Mouse (Mus musculus) embryonic facial prominence, embryonic 12.5 days (tissue): Measurements from ENCODE around the gene Rpl9. TPM values are rescaled to one million over a fixed set of nuclear protein-coding genes. Genes with fewer than 3 reads are reported as not detected.

Experiments used
- ATAC-seq: fragments of 200-750 bp; cut with Nextera tagmentation; 2 replicates; pipeline ENCODE4 v1.8.0; 2017; ENCODE audit not compliant: insufficient number of reproducible peaks, insufficient read depth, low FRiP score, low TSS enrichment
- H3K27ac ChIP-seq: fragments of 300-500 bp; sonication (generic); 2 replicates; pipeline ENCODE4 v1.5.1; 2016; ENCODE audit warnings: mild to moderate bottlenecking
- H3K27me3 ChIP-seq: fragments of 300-500 bp; sonication (generic); 2 replicates; pipeline ENCODE4 v1.6.1; 2016; ENCODE audit warnings: mild to moderate bottlenecking, moderate library complexity
- H3K36me3 ChIP-seq: fragments of 300-500 bp; sonication (generic); 2 replicates; pipeline ENCODE4 v1.6.1; 2016; ENCODE audit warnings: mild to moderate bottlenecking
- H3K4me1 ChIP-seq: fragments of 300-500 bp; sonication (generic); 2 replicates; pipeline ENCODE4 v1.6.1; 2016
- H3K4me2 ChIP-seq: fragments of 300-500 bp; sonication (generic); replicated peaks from 2 replicates; pipeline ENCODE4 v1.6.1; 2016; ENCODE audit warnings: mild to moderate bottlenecking, moderate library complexity
- H3K4me3 ChIP-seq: fragments of 300-500 bp; sonication (generic); 2 replicates; pipeline ENCODE4 v1.5.1; 2016; ENCODE audit warnings: mild to moderate bottlenecking
- H3K9ac ChIP-seq: fragments of 300-500 bp; sonication (generic); 2 replicates; pipeline ENCODE4 v1.6.1; 2016; ENCODE audit warnings: mild to moderate bottlenecking, moderate library complexity
- H3K9me3 ChIP-seq: fragments of 300-500 bp; sonication (generic); 2 replicates; pipeline ENCODE4 v1.6.1; 2016; ENCODE audit warnings: mild to moderate bottlenecking, moderate library complexity
- WGBS: fragments of 180-500 bp; shearing (Covaris S2); methylation state at CpG from one replicate; pipeline ENCODE4 v1.1.7; 2016; 5-methylcytosine and 5-hydroxymethylcytosine counted together
- polyA plus RNA-seq: library from polyadenylated mRNA; unstranded; fragments of >200 nt; fragmentation: Nextera tagmentation; extraction: Ambion mirVana; gene quantifications from 2 replicates; pipeline ENCODE4 v1.2.1, GENCODE M21; 2016

The Rpl9 gene
- polyA plus RNA-seq = 958 and 993 TPM in 2 replicates

DNA sequence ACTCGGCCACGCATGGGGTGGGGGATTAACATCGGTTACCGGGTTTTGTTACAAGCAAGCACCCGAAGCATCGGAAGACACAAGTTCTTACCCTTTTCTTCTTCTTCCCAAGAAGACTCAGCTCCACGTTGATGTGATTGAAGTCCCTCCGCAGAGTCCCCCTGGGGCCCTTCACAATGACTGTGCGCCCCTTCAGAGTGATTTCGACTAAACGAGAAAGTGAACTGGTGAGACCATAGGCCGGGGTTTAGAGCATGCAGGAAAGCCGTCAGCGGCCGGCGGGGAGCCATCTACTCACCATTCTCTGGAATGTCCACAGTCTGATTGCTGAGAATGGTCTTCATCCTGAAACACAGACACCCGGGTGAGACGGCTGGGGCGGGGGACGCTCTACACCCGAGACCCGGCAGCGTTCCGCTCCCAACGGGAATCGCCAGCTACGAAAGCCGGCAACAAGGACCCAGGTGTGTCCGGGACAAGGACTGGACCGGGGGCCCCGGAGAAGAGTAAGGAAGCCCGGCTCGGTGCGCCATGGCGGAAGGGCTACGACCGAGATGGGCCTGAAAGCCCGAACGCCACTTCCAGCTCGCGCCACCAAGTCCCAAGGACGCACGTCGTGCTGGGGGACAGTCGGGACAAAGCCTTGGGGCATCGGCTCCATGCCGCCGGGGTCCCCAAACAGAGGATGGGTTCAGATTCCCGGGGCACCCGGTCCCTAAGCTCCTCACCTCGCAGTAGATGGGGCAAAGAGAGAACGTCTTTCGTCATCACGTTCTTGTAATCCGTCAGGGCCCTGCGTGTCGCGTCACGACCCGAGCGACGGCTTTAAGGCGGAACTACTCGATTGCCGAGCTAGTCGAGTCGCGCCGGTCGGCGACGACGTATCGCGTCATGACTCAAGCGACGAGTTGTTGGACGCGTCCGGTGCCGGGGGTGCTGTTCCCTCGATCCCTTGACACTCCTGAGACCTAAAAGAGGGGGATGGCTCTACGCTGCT lies at the start of gene Rpl9, which contains the start of gene Lias:
Rpl9 (minus strand) TSS at position 797 of the 997 bp plus-strand sequence.
Lias (plus strand) TSS at position 850 of the 997 bp plus-strand sequence.
- H3K27ac ChIP-seq = peak within 1 kb of the TSS; percentile 92
- H3K4me1 ChIP-seq = peaks cover 10% of the 10 kb centered on the region
- no peaks in the 10 kb centered on the region for H3K27me3 ChIP-seq
- WGBS = under 1% methylated on average over 83 of the region's 83 CpGs
- H3K9me3 ChIP-seq = no peaks in the 10 kb centered on the region
- peak; percentile 91 for ATAC-seq
- H3K36me3 ChIP-seq = peaks cover 45% of the 10 kb centered on the region
- H3K4me3 ChIP-seq = peak within 1 kb of the TSS; percentile 99
- peak within 1 kb of the TSS; percentile 99 for H3K9ac ChIP-seq
- peak within 1 kb of the TSS; percentile 88 for H3K4me2 ChIP-seq

GRCm38 (mm10) chr5:65438041-65438440 lies 46.8 kb upstream of the Rpl9 start:
- Histone ChIP-seq H3K27me3 (no peaks in the 10 kb centered on the region), H3K9ac (no peak overlapping the region), H3K4me1 (peaks cover 17% of the 10 kb centered on the region), H3K4me2 (no peak overlapping the region), H3K4me3 (no peak overlapping the region), H3K36me3 (no peaks in the 10 kb centered on the region), H3K9me3 (no peaks in the 10 kb centered on the region), H3K27ac (no peak overlapping the region)
- no peak for ATAC-seq

GRCm38 (mm10) chr5:65435806-65436561 lies 44.7 kb upstream of the Rpl9 start, which contains the start of gene Ugdh:
Ugdh (minus strand) TSS chr5:65435949.
- H3K27ac ChIP-seq = peak within 1 kb of the TSS; percentile 87
- peak within 1 kb of the TSS; percentile 79 for H3K4me3 ChIP-seq

GRCm38 (mm10) chr5:65435363-65435805 lies 44.1 kb upstream of the Rpl9 start:
- Histone ChIP-seq H3K27me3 (no peaks in the 10 kb centered on the region), H3K27ac (peak overlapping the region; percentile 87), H3K9me3 (no peaks in the 10 kb centered on the region), H3K4me1 (peaks cover 20% of the 10 kb centered on the region), H3K36me3 (peaks cover 2% of the 10 kb centered on the region; the same call in 1 of the 2 replicates), H3K4me3 (peak overlapping the region; percentile 79), H3K4me2 (peak overlapping the region; percentile 73), H3K9ac (peak overlapping the region; percentile 81)
- ATAC-seq = peak; percentile 82
- WGBS = under 1% methylated on average over 47 of the region's 47 CpGs

More at GRCm38 (mm10) chr5:65435806-65436561, 44.7 kb upstream of the Rpl9 start, which contains the start of gene Ugdh:
- Histone ChIP-seq H3K9me3 (no peaks in the 10 kb centered on the region), H3K4me1 (peaks cover 20% of the 10 kb centered on the region), H3K4me2 (peak within 1 kb of the TSS; percentile 73), H3K36me3 (no peaks in the 10 kb centered on the region), H3K27me3 (no peaks in the 10 kb centered on the region), H3K9ac (peak within 1 kb of the TSS; percentile 81)
- WGBS = under 1% methylated on average over 51 of the region's 51 CpGs
- peak; percentile 95 for ATAC-seq

GRCm38 (mm10) chr5:65434471-65435362 lies 43.5 kb upstream of the Rpl9 start:
- no peaks in the 10 kb centered on the region for H3K9me3 ChIP-seq
- 2% methylated on average over 15 of the region's 15 CpGs for WGBS

GRCm38 (mm10) chr5:65429441-65429840 lies 38.2 kb upstream of the Rpl9 start:
- WGBS = 88% methylated on average over 5 of the region's 5 CpGs
- H3K27me3 ChIP-seq = no peaks in the 10 kb centered on the region
- peaks cover 23% of the 10 kb centered on the region for H3K36me3 ChIP-seq

More at GRCm38 (mm10) chr5:65434471-65435362, 43.5 kb upstream of the Rpl9 start:
- H3K36me3 ChIP-seq = peaks cover 3% of the 10 kb centered on the region; the same call in 1 of the 2 replicates
- peak overlapping the region; percentile 79 for H3K4me3 ChIP-seq
- no peak for ATAC-seq
- H3K9ac ChIP-seq = peak overlapping the region; percentile 81
- H3K4me1 ChIP-seq = peaks cover 20% of the 10 kb centered on the region
- H3K27ac ChIP-seq = peak overlapping the region; percentile 87
- peak overlapping the region; percentile 73 for H3K4me2 ChIP-seq
- H3K27me3 ChIP-seq = no peaks in the 10 kb centered on the region

DNA sequence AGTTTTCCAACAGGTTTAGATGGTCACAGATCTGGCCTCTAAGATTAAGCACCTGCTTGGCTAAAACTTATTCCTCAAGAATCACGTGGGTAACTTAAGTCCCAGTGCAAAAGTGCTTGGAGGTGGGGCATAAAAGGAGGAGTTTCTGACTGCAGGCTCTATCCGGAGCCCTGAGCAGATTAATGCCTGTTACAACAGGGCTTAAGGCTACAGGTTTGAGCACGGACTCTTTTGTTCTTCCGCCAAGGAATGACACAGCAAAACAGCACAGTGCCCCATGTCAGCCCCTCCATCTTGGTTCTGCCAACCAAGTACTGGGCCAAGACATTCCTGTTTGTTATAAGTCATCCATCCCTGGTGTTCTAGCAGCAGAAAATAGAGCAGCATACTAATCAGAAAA lies 37.1 kb upstream of the Rpl9 start:
- WGBS = 42% methylated on average over 4 of the region's 4 CpGs
- Histone ChIP-seq H3K4me1 (peaks cover 6% of the 10 kb centered on the region; the same call in 1 of the 2 replicates), H3K4me3 (no peak overlapping the region), H3K27me3 (no peaks in the 10 kb centered on the region), H3K9me3 (no peaks in the 10 kb centered on the region), H3K36me3 (peaks cover 29% of the 10 kb centered on the region), H3K4me2 (no peak overlapping the region), H3K9ac (no peak overlapping the region), H3K27ac (no peak overlapping the region)
- ATAC-seq = no peak

More at GRCm38 (mm10) chr5:65429441-65429840, 38.2 kb upstream of the Rpl9 start:
- H3K9ac ChIP-seq = no peak overlapping the region
- H3K27ac ChIP-seq = no peak overlapping the region
- H3K4me1 ChIP-seq = peaks cover 13% of the 10 kb centered on the region; the same call in 1 of the 2 replicates
- no peak overlapping the region for H3K4me3 ChIP-seq
- no peak for ATAC-seq
- H3K9me3 ChIP-seq = no peaks in the 10 kb centered on the region
- H3K4me2 ChIP-seq = no peak overlapping the region

DNA sequence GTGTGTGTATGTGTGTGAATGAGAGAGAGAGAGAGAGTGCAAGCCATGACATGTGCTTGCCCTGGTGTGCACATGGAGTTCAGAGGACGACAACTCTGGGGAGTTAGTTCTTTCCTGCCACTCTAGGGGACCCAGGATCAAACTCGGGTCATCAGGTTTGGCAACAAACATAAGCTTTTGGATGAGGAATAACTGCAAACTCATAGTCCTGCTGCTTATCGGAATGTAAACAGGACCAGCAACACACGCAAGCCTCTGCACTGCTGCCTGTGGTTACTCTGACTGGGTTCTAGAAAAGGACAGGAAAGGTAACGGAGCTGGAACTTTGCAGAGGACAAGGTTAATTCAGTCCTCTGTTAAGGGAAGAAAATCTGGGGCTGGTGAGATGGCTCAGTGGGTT lies 34.0 kb upstream of the Rpl9 start:
- no peak for ATAC-seq
- H3K27ac ChIP-seq = no peak overlapping the region
- no peak overlapping the region for H3K4me3 ChIP-seq
- 86% methylated on average over 5 of the region's 5 CpGs for WGBS
- no peak overlapping the region for H3K9ac ChIP-seq
- peaks cover 55% of the 10 kb centered on the region for H3K36me3 ChIP-seq
- H3K27me3 ChIP-seq = no peaks in the 10 kb centered on the region
- no peaks in the 10 kb centered on the region for H3K9me3 ChIP-seq
- H3K4me2 ChIP-seq = no peak overlapping the region
- no peaks in the 10 kb centered on the region for H3K4me1 ChIP-seq

- Histone ChIP-seq H3K27ac (no peak overlapping the region), H3K9ac (no peak overlapping the region), H3K4me1 (no peaks in the 10 kb centered on the region), H3K36me3 (peaks cover 57% of the 10 kb centered on the region), H3K4me3 (no peak overlapping the region), H3K9me3 (no peaks in the 10 kb centered on the region), H3K4me2 (no peak overlapping the region), H3K27me3 (no peaks in the 10 kb centered on the region)
- no peak for ATAC-seq
- 94% methylated on average over 6 of the region's 6 CpGs for WGBS
Measured at GRCm38 (mm10) chr5:65424215-65424614, 33.0 kb upstream of the Rpl9 start.

- H3K9ac ChIP-seq = no peak overlapping the region
- 95% methylated on average over 8 of the region's 8 CpGs for whole genome bisulfite sequencing
- H3K27ac ChIP-seq = no peak overlapping the region
- no peaks in the 10 kb centered on the region for H3K4me1 ChIP-seq
- H3K9me3 ChIP-seq = no peaks in the 10 kb centered on the region
- no peak overlapping the region for H3K4me2 ChIP-seq
- no peak for ATAC-seq
- H3K4me3 ChIP-seq = no peak overlapping the region
- H3K27me3 ChIP-seq = no peaks in the 10 kb centered on the region
- peaks cover 68% of the 10 kb centered on the region for H3K36me3 ChIP-seq
Measured at GRCm38 (mm10) chr5:65422803-65423202, 31.6 kb upstream of the Rpl9 start.
